Mouse (Mus musculus) retina, postnatal 1 day (tissue): Measurements from ENCODE around the gene Gprin2.

Source experiments
- DNase-seq: peaks from one replicate; pipeline ENCODE4 v3.0.0-alpha.2; 2012

The Gprin2 gene

GRCm38 (mm10) chr14:34201231-34202035 is at the start of gene Gprin2:
TSS of gene Gprin2 (minus strand) at chr14:34201653.
- peak; percentile 57 for DNase-seq

GRCm38 (mm10) chr14:34240676-34241075 is 39.2 kb upstream of the Gprin2 start:
- no peak for DNase-seq

DNA sequence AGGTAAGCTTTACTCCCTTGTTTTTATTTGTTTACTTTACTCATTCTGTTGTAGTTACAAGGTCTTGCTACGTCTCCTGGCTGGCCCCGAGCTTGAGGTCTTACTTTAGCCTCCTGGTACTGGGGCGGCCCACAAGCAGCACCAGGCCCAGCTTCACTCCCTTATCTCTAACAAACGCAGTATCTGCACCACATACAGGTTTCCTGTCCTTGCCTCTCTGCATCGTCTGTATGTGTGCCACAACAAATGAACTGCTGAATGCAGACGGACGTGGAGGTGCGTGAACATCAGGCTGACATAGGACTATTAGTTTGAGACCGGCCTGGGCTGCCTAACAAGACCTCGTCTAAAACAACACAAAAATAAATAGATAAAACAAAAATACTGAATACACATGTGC is 38.8 kb upstream of the Gprin2 start:
- DNase-seq, result no peak

DNA sequence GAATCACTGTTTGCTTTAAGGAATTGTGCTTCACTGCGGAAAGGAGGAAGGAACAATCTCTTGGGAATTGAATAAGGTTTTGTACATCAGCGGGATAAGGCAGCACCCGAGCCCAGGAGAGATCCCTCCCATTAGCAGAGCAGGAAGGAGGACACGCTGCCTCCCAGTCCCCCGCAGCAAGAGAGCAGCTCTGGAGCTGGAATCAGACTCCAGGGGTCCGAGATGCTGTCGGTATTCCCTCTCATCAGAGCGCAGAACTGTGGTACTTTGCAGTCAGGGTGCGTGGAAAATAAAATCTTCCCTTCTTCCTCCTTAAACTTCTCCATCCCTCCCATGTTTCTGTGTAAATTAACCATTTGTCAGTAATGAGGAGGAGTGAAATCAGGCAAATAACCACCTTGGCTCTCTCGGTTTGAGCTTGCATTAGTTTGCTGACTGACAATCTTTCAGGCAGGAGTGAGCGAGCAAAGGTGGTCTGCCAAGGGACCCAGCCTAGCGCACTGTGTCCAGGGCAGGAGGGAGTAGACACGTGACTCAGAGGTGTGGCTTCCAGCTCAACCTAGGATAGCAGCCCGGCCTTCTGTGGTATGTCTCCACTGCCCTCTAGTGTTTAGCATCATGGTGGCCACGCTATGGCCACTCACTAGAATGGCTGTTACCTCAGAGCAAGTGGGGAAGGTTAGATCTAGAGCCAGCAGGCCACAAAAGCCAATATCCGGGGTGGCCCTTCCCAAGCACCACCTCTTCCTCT is 33.4 kb upstream of the Gprin2 start:
- peak; percentile 90 for DNase-seq

- DNase-seq, result no peak
Observed at GRCm38 (mm10) chr14:34233846-34234245, 32.4 kb upstream of the Gprin2 start.

DNA sequence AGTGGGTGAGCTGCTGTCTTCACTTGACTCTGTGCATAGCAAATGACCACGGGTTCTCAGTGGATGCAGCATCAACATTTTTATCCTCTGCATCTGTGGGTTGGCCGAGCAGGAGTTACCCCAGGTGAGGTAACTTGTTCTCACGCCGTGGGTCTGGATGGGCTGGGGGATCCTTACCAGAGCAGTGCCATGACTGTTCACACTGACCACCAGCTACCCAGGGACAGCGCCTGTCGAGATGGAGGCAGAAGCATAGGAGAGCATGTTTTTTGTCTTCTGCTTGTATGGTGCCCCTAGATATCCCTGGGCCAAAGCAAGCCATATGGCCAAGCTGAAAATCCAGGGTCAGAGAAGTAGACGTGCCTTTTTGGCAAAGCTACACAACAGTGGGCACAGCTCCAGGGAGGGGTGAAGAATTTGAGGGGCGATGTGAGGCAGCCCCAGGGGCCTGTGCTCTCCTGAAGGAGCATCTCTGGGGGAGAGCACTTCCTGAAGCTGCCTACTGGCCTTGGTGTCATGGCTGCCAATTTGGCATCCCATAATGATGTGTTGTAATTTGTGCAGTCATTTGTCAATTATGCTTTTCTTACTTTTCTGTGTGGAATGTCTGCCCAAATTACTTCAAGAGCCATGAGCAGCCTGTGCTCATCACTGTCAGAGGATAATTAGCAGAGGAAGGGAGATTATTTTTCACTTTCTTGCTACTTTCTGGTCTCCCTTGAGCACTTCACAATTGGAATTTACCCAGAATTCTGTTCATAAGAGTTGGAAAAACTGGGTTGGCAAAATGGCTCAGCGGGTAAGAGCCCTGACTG is 31.6 kb upstream of the Gprin2 start:
- DNase-seq, result peak; percentile 62

DNA sequence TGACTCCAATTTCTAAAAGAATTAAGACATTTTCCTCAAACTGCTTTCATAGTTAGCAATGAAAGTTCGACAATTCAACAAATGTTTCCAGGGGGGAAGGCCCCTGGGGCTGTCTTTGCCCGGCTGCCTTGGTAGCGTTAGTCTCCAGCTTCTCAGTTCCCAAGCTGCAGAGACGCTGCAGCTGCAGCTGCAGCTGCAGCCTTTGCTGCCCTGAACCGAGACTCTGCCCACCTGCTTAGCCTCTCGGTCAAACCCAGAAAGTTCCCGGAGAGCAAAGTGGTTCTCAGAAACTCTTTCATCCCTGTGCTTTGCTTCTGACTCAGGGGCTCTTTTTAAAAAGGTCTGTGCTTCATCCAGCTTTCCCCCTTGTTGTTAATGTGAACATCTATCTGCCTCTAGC is 30.9 kb upstream of the Gprin2 start:
- no peak for DNase-seq

- DNase-seq, result no peak
Observed at GRCm38 (mm10) chr14:34228830-34229506, 27.5 kb upstream of the Gprin2 start.

DNA sequence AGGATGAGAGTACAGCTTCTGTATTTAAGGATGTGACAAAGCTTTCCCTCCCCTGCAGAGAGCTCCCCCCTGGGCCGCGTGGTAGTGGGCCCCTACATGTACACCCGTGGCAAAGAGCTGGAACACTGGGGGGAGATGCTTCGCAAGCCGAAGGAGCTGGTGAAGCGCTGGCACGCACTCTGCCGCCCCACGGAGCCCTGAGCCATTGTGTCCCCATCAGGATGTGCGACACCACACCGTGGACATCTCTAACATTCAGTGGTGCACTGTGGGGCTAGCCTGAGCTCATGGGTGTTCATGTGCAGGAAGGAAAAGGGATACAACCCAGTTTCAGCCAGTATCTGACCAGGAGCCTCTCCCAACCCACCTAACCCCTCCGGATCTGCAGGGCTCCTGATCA is 26.5 kb upstream of the Gprin2 start:
- DNase-seq, result no peak

GRCm38 (mm10) chr14:34226566-34226965 is 25.1 kb upstream of the Gprin2 start:
- DNase-seq, result no peak

DNA sequence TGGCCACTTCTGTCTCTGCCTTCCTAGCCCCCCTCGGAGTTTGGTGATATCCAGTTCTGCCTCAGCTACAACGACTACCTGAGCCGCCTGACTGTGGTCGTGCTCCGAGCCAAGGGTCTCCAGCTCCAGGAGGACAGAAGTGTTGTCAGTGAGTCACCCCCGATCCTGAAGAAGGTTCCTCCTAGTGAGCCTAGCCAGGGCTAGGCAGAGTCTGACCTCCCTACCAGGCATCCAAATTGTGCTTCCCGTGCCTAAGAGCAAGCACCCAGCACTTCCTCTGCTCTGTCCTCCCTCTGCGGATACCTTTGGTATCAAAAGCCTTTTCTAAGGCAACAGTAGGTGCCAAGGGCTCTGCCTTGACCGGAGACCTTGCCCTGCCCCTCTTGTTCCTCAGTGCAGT is 24.5 kb upstream of the Gprin2 start:
- no peak for DNase-seq

DNA sequence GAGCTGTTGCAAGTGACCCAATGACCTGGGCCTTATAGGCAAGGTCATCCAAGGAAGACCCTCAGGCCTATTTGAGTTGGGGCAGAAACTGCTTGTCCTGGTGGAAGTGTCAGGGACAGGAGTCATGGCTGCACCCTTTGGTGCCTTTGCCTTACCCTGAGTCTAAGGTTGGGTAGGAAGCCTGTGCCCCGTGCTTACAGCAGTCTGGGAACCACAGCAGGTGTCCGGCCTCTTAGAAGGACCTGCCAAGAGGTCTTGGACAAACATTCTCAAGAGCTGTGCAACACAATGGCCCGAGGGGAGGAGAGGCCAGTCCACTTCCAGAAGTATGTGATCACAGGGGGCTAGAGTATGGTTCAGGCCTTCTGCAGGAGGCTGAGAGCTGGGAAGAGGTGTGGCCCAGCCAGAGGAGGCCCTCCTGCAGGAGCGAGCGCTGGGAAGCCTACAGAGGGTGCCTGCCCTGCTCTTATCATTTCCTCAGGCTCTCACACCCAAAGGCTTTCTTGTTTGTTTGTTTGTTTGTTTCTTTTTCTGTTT is 22.0 kb upstream of the Gprin2 start:
- no peak for DNase-seq

DNA sequence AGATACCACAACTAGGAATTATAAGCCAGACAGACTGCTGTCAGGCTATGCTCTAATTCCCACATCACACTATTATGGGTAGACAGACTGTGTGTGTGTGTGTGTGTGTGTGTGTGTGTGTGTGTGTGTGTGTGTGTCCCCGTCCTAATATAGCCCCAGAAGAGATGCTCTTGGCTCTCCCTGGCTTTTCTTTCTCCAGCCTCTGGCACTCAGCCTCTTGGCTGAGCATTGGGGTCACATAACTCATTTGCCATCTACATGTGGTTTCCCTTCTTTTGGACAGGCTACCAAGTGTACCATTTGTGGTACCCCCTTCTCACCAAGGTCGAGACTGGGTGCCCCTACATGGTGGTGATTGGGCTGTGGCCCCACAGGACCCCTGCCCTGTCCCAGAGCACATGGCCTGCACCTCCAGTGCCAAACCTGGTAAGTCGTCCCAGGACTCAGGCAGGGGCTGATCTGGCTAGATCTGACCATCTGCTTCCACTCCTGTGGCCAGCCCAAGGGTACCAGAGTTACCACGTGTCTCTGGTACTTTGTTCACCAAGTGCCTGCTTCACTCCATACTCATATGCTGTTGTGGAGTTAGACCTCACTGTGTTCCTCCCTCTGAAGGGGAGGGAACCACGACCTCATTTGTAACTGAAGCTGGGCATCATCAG is 20.1 kb upstream of the Gprin2 start:
- no peak for DNase-seq

DNA sequence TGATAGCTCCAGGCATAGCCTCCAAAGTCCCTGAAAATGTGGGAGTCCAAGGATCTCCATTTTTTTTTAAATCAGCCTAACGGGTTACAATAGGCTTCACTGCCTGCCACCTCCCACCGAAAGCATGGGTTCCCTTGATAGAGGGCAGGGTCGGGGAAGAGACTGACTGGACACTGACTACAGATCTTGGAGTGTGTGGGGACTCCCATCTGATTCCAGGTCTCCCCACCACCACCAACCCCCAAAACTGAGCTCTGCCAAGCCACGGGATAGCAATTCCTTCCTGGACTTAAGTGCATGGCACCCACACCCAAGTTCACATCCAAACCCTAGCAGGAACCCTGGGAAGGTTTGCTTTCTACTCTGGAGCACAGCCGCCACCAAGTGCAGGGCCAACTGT is 19.0 kb upstream of the Gprin2 start:
- no peak for DNase-seq

DNA sequence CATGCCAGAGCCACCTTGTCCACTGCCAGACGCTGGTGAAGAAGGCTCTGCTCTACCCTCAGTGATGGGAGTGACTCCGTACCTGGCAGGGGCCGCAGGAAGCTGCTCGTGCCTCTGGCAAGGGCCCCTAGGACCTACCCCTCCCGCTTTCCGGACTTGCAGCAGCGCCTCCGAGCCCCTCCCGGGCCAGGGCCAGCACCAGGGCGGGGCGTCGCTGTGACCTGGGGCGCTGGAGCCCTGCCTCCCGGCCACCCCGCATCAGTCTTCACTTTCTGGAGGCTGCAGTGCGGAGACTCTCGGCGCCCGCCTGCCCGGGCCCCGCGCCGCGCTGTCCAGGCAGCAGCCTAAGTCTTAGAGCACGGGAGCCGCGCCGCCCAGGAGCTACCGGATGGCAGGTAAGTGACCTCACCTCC is 18.3 kb upstream of the Gprin2 start:
- DNase-seq, result peak; percentile 27

GRCm38 (mm10) chr14:34219295-34219694 is 17.8 kb upstream of the Gprin2 start, which contains the start of gene Syt15:
TSS of gene Syt15 (plus strand) at chr14:34219595.
- DNase-seq, result no peak

DNA sequence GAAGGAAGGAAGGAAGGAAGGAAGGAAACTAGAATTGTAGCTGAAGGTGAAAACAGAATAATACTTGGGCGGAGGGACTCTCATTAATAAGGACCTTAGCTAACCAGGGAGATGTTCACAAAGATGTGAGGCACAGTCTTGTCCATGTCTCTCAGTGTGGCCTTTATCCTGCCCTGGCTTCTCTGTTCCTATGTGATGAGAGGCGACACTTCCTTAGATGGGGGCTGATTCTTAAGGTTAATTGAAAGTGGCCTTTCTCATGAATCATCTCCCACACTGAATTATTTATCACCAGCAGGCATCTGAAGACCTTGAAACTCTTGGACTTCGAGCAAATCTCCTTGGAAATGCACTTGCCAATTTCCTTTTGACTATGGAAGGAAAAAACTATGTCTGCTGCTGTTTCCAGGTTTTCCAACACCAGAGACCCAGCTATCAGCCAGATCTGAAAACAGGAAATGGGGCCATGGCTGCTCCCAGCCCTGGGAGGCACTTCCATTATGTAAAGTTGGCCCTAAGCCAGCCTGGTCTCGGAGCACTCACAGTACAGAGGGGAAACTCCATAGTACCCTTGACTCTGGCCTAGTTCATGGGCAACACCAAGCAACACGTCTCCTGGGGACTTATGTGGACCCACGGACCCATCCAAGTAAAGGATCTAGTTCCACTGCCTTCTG is 14.1 kb upstream of the Gprin2 start:
- DNase-seq, result peak; percentile 67

DNA sequence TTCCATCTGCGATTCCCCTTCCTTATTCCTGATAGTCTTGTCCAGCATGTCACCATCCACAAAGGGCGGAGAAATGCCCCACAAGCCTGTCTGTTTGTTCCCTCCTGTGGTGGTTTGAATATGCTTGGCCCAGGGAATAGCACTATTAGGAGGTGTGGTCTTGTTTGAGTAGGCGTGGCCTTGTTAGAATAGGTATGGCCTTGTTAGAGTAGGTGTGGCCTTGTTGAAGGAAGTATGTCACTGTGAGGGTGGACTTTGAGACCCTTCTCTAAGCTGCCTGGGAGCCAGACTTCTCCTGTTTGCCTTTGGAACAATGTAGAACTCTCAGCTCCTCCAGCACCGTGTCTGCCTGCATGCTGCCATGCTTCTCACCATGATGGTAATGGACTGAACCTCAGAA is 8.5 kb upstream of the Gprin2 start:
- no peak for DNase-seq

DNA sequence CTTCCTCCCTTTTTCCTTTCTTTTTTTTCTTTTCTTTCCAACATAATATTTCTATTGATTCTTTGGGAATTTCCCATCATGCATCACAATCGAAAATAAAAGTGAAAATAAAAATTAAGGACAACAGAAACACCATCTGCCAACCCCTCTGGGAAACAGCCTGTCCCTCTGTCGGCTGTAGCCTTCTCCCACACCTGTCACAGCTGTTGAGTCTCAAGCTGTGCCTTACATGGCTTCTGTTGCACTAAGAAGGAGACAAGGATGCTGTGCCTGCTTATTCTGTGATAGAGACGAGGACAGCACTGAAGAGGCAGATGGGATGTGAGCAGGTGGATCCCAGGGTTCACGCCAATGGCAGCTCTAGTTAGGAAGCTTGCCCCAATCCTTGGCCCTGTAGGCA is 7.6 kb upstream of the Gprin2 start:
- DNase-seq, result no peak

GRCm38 (mm10) chr14:34208651-34209050 is 7.2 kb upstream of the Gprin2 start:
- peak; percentile 43 for DNase-seq

- DNase-seq, result no peak
Observed at GRCm38 (mm10) chr14:34207996-34208395, 6.5 kb upstream of the Gprin2 start.
